8 mouse cellular contexts compared by ENCODE assay signal in genomic region chr10:39640817-39641226, GRCm38 (mm10). TPM values are rescaled to one million over a fixed set of nuclear protein-coding genes. Genes with fewer than 3 reads are reported as not detected.
A peak's percentile ranks its signal among the peaks of the same experiment; 100 is the strongest.
DNase-seq lines count a peak whose midpoint lies in the region; ATAC-seq lines count a peak whose summit lies in the region.

No protein-coding gene starts in this region.

- H3K9me3 ChIP-seq in forebrain, embryonic 16.5 days (ENCODE audit: control insufficient read depth, low read length): no peaks in the 10 kb centered on the region

- H3K9ac ChIP-seq in forebrain, embryonic 16.5 days (replicated peaks; ENCODE audit: low read depth, low read length): no peak overlapping the region

- H3K4me2 ChIP-seq in forebrain, embryonic 16.5 days (ENCODE audit: low read length): no peak overlapping the region

- H3K4me3 ChIP-seq in forebrain, embryonic 16.5 days (replicated peaks; ENCODE audit: low read length): no peak overlapping the region

- no peaks in the 10 kb centered on the region for H3K27me3 ChIP-seq in forebrain, embryonic 16.5 days (replicated peaks; ENCODE audit: control insufficient read depth, insufficient read depth, low read length)

- 10% methylated on average over 4 of the region's 4 CpGs for WGBS in forebrain, embryonic 16.5 days

- H3K36me3 ChIP-seq in forebrain, embryonic 16.5 days (ENCODE audit: control insufficient read depth, insufficient read depth): no peaks in the 10 kb centered on the region; the same call in 1 of the 2 replicates

- no peak overlapping the region for H3K27ac ChIP-seq in forebrain, embryonic 16.5 days (ENCODE audit: low read length)

- intact Hi-C loops in gastrocnemius, postnatal 14 days (cut with DNase I; ENCODE audit: low total_unique reads): no loop called here

- H3K4me1 ChIP-seq in forebrain, embryonic 16.5 days (replicated peaks; ENCODE audit: control insufficient read depth, insufficient read depth, low read length): peaks cover 7% of the 10 kb centered on the region

- peak; percentile 35 for DNase-seq in layer of hippocampus, adult 11-12 months (ENCODE audit: low spot score)
- no peak for DNase-seq in layer of hippocampus, adult 8-10 months (ENCODE audit: low spot score in 2 of 2)
- peak; percentile 32 for DNase-seq in brain, adult 2 months (ENCODE audit: low read depth, low spot score)
- peak; percentile 68 for DNase-seq in lung, postnatal 14 days
- peak; percentile 72 for DNase-seq in testis, postnatal 14 days (ENCODE audit: low spot score)
- no peak for DNase-seq in gastrocnemius, adult 18-20 months (ENCODE audit: low spot score)
- DNase-seq in gastrocnemius, postnatal 14 days: no peak

- peak; percentile 46 for ATAC-seq in forebrain, embryonic 16.5 days

RNA-seq across cellular contexts. Expression of gene Traf3ip2, which starts 28.1 kb away (rescaled TPM):
- 1 to 10 TPM; 1.1 to 5.0 (median 2.8) TPM for total RNA-seq in layer of hippocampus, adult 8-10 months (2022)
- polyA plus RNA-seq in forebrain, embryonic 16.5 days (2015; fragmentation: Nextera tagmentation; extraction: Ambion mirVana): 6.3 and 6.9 TPM in 2 replicates
- total RNA-seq in gastrocnemius, adult 18-20 months (2021): 1 to 10 TPM; 2.5 to 3.9 TPM
- 1 to 10 TPM; 4.2 to 7.9 TPM for total RNA-seq in gastrocnemius, postnatal 14 days (2021)

Comparison
In these comparisons a context has a peak if more than half of its experiments do, and no peak if none do; other contexts are left out.
1. DNase-seq: peak in layer of hippocampus, adult 11-12 months (single experiment), brain, adult 2 months (single experiment), lung, postnatal 14 days (single experiment) and testis, postnatal 14 days (single experiment); none in layer of hippocampus, adult 8-10 months (0 of 2), gastrocnemius, adult 18-20 months (single experiment) and gastrocnemius, postnatal 14 days (single experiment).